Mouse (Mus musculus): ENCODE results near the gene Tcf19. TPM values are rescaled to one million over a fixed set of nuclear protein-coding genes. Genes with fewer than 3 reads are reported as not detected.

Tcf19 gene
- 1 to 10 TPM; 4.5 to 5.4 TPM for total RNA-seq (2021)
- long read RNA-seq, experiment 1, partial matches to known transcripts, result 1 of 7 reads
- long read RNA-seq, experiment 1, other reads (novel, unspliced or antisense), result 2 of 7 reads
- long read RNA-seq, experiment 2, partial matches to known transcripts, result 3 of 8 reads
- long read RNA-seq, experiment 2, other reads (novel, unspliced or antisense), result 2 of 8 reads

GRCm38 (mm10) chr17:35516652-35517500 lies at the start of gene Tcf19, which contains the start of gene Cchcr1:
TSS of gene Tcf19 (minus strand) at chr17:35516824.
TSS of gene Cchcr1 (plus strand) at chr17:35517100.
- DNase-seq, result peak; percentile 97
- intact Hi-C loops (cut with DNase I; ENCODE audit: low total_unique reads), result no loop called here

GRCm38 (mm10) chr17:35558216-35558615 lies 41.6 kb upstream of the Tcf19 start:
- intact Hi-C loops (cut with DNase I; ENCODE audit: low total_unique reads), result no loop called here
- DNase-seq, result no peak

GRCm38 (mm10) chr17:35557351-35557750 lies 40.7 kb upstream of the Tcf19 start:
- intact Hi-C loops (cut with DNase I; ENCODE audit: low total_unique reads), result no loop called here

GRCm38 (mm10) chr17:35556812-35557211 lies 40.2 kb upstream of the Tcf19 start:
- intact Hi-C loops (cut with DNase I; ENCODE audit: low total_unique reads), result no loop called here
- no peak for DNase-seq

More at GRCm38 (mm10) chr17:35557351-35557750, 40.7 kb upstream of the Tcf19 start:
- DNase-seq, result no peak

- intact Hi-C loops (cut with DNase I; ENCODE audit: low total_unique reads), result no loop called here
Measured at GRCm38 (mm10) chr17:35556186-35556765, 39.7 kb upstream of the Tcf19 start.

GRCm38 (mm10) chr17:35554761-35555397 lies 38.3 kb upstream of the Tcf19 start:
- intact Hi-C loops (cut with DNase I; ENCODE audit: low total_unique reads), result no loop called here

More at GRCm38 (mm10) chr17:35556186-35556765, 39.7 kb upstream of the Tcf19 start:
- DNase-seq, result no peak

GRCm38 (mm10) chr17:35554321-35554720 lies 37.7 kb upstream of the Tcf19 start:
- intact Hi-C loops (cut with DNase I; ENCODE audit: low total_unique reads), result no loop called here
- DNase-seq, result no peak

More at GRCm38 (mm10) chr17:35554761-35555397, 38.3 kb upstream of the Tcf19 start:
- no peak for DNase-seq

GRCm38 (mm10) chr17:35551881-35552414 lies 35.3 kb upstream of the Tcf19 start, which contains the start of gene Cdsn:
TSS of gene Cdsn (plus strand) at chr17:35552128.
- no peak for DNase-seq
- intact Hi-C loops (cut with DNase I; ENCODE audit: low total_unique reads), result no loop called here

- no peak for DNase-seq
- intact Hi-C loops (cut with DNase I; ENCODE audit: low total_unique reads), result no loop called here
Measured at GRCm38 (mm10) chr17:35550871-35551270, 34.2 kb upstream of the Tcf19 start.

GRCm38 (mm10) chr17:35550143-35550494 lies 33.5 kb upstream of the Tcf19 start:
- no peak for DNase-seq
- intact Hi-C loops (cut with DNase I; ENCODE audit: low total_unique reads), result no loop called here

GRCm38 (mm10) chr17:35549437-35550142 lies 33.0 kb upstream of the Tcf19 start:
- intact Hi-C loops (cut with DNase I; ENCODE audit: low total_unique reads), result no loop called here

GRCm38 (mm10) chr17:35548636-35549035 lies 32.0 kb upstream of the Tcf19 start:
- no peak for DNase-seq
- intact Hi-C loops (cut with DNase I; ENCODE audit: low total_unique reads), result no loop called here

More at GRCm38 (mm10) chr17:35549437-35550142, 33.0 kb upstream of the Tcf19 start:
- peak; percentile 70 for DNase-seq

- intact Hi-C loops (cut with DNase I; ENCODE audit: low total_unique reads), result no loop called here
- DNase-seq, result no peak
Measured at GRCm38 (mm10) chr17:35547465-35547864, 30.8 kb upstream of the Tcf19 start.

GRCm38 (mm10) chr17:35544680-35545079 lies 28.1 kb upstream of the Tcf19 start:
- intact Hi-C loops (cut with DNase I; ENCODE audit: low total_unique reads), result no loop called here
- DNase-seq, result no peak

GRCm38 (mm10) chr17:35544001-35544400 lies 27.4 kb upstream of the Tcf19 start:
- intact Hi-C loops (cut with DNase I; ENCODE audit: low total_unique reads), result no loop called here
- DNase-seq, result no peak

GRCm38 (mm10) chr17:35543412-35543861 lies 26.8 kb upstream of the Tcf19 start:
- intact Hi-C loops (cut with DNase I; ENCODE audit: low total_unique reads), result no loop called here

GRCm38 (mm10) chr17:35542761-35543411 lies 26.3 kb upstream of the Tcf19 start:
- intact Hi-C loops (cut with DNase I; ENCODE audit: low total_unique reads), result no loop called here
- DNase-seq, result no peak

More at GRCm38 (mm10) chr17:35543412-35543861, 26.8 kb upstream of the Tcf19 start:
- no peak for DNase-seq

GRCm38 (mm10) chr17:35539540-35539939 lies 22.9 kb upstream of the Tcf19 start:
- DNase-seq, result no peak
- intact Hi-C loops (cut with DNase I; ENCODE audit: low total_unique reads), result no loop called here

All from gastrocnemius, postnatal 14 days (tissue).